Mouse (Mus musculus) midbrain, embryonic 11.5 days (tissue): ENCODE results near the gene Spata16. TPM values are rescaled to one million over a fixed set of nuclear protein-coding genes. Genes with fewer than 3 reads are reported as not detected.

Source experiments
- ATAC-seq: fragments of 200-750 bp; cut with Nextera tagmentation; 2 replicates; pipeline ENCODE4 v1.8.0; 2017; ENCODE audit warnings: moderate TSS enrichment, moderate library complexity; ENCODE audit not compliant: low FRiP score
- DNase-seq: peaks from one replicate; pipeline ENCODE4 v3.0.0; 2015; ENCODE audit warnings: low spot score; ENCODE audit errors: missing footprints
- H3K27ac ChIP-seq: fragments of 300-500 bp; sonication (generic); 2 replicates; pipeline ENCODE4 v1.5.1; 2014; ENCODE audit warnings: low read depth, low read length
- H3K27me3 ChIP-seq: fragments of 300-500 bp; sonication (generic); 2 replicates; pipeline ENCODE4 v1.6.1; 2014; ENCODE audit warnings: mild to moderate bottlenecking, low read length, moderate library complexity, mixed read lengths; ENCODE audit not compliant: control insufficient read depth, insufficient read depth
- H3K36me3 ChIP-seq: fragments of 300-500 bp; sonication (generic); 2 replicates; pipeline ENCODE4 v1.6.1; 2014; ENCODE audit warnings: mild to moderate bottlenecking, low read length, moderate library complexity, mixed read lengths; ENCODE audit not compliant: control insufficient read depth, insufficient read depth
- H3K4me1 ChIP-seq: fragments of 300-500 bp; sonication (generic); 2 replicates; pipeline ENCODE4 v1.6.1; 2014; ENCODE audit warnings: low read length; ENCODE audit not compliant: control insufficient read depth, insufficient read depth
- H3K4me2 ChIP-seq: fragments of 300-500 bp; sonication (generic); 2 replicates; pipeline ENCODE4 v1.6.1; 2014; ENCODE audit warnings: mild to moderate bottlenecking, moderate library complexity
- H3K4me3 ChIP-seq: fragments of 300-500 bp; sonication (generic); 2 replicates; pipeline ENCODE4 v1.5.1; 2014; ENCODE audit warnings: low read depth, low read length
- H3K9ac ChIP-seq: fragments of 300-500 bp; sonication (generic); 2 replicates; pipeline ENCODE4 v1.6.1; 2014; ENCODE audit warnings: low read length
- H3K9me3 ChIP-seq: fragments of 300-500 bp; sonication (generic); 2 replicates; pipeline ENCODE4 v1.6.1; 2016; ENCODE audit warnings: low read length; ENCODE audit not compliant: control insufficient read depth
- WGBS: fragments of 180-500 bp; shearing (Covaris S2); extraction: QIAGEN DNeasy Blood & Tissue Kit; methylation state at CpG from one replicate; pipeline ENCODE4 v1.1.7; 2014; 5-methylcytosine and 5-hydroxymethylcytosine counted together
- polyA plus RNA-seq: library from polyadenylated mRNA; unstranded; fragments of >200 nt; fragmentation: Nextera tagmentation; extraction: Ambion mirVana; gene quantifications from 2 replicates; pipeline ENCODE4 v1.2.1, GENCODE M21; 2014

The Spata16 gene
- polyA plus RNA-seq, 1 experiment from 2014 or later = not detected

GRCm38 (mm10) chr3:26850207-26850606 lies 212.8 kb downstream of the Spata16 start:
- no peak overlapping the region for H3K4me3 ChIP-seq
- no peak overlapping the region for H3K4me2 ChIP-seq
- no peaks in the 10 kb centered on the region for H3K9me3 ChIP-seq
- DNase-seq (no peak), ATAC-seq (no peak)
- no peak overlapping the region for H3K27ac ChIP-seq
- H3K36me3 ChIP-seq = no peaks in the 10 kb centered on the region
- no peaks in the 10 kb centered on the region for H3K4me1 ChIP-seq
- no peak overlapping the region for H3K9ac ChIP-seq
- H3K27me3 ChIP-seq = no peaks in the 10 kb centered on the region

- no peaks in the 10 kb centered on the region for H3K9me3 ChIP-seq
- no peaks in the 10 kb centered on the region for H3K36me3 ChIP-seq
- 54% methylated on average over 9 of the region's 9 CpGs for WGBS
- no peak overlapping the region for H3K9ac ChIP-seq
- DNase-seq (peak; percentile 80), ATAC-seq (0 out of 2 replicates have a peak, but pooled peaks have one; percentile 7)
- H3K4me1 ChIP-seq = no peaks in the 10 kb centered on the region
- no peaks in the 10 kb centered on the region for H3K27me3 ChIP-seq
- no peak overlapping the region for H3K4me3 ChIP-seq
- no peak overlapping the region for H3K4me2 ChIP-seq
- no peak overlapping the region for H3K27ac ChIP-seq
Observed at GRCm38 (mm10) chr3:26850691-26851563, 213.5 kb downstream of the Spata16 start.

DNA sequence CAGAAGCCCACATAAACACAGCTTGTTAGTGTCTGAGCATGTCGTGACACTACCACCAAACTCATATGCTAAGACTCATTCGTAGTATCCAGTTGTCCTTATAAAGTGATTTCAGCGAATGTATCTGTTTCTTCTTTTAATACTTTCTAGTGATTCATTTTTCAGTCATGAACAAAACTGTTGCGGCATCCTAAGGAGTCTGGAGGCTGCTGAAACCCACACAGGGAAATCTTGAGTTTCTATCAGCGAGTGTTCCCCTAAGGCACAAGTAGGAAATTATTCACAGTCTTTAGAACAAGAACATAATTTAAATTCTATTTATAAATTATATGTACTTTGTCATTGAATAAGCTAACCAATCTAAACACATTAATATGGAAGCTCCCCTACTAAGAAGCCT lies 216.1 kb downstream of the Spata16 start:
- Histone ChIP-seq H3K36me3 (no peaks in the 10 kb centered on the region), H3K9me3 (no peaks in the 10 kb centered on the region), H3K27me3 (no peaks in the 10 kb centered on the region), H3K27ac (no peak overlapping the region), H3K9ac (no peak overlapping the region), H3K4me3 (no peak overlapping the region), H3K4me2 (no peak overlapping the region), H3K4me1 (no peaks in the 10 kb centered on the region)
- 91% methylated on average over 5 of the region's 5 CpGs for WGBS
- DNase-seq (no peak), ATAC-seq (no peak)

GRCm38 (mm10) chr3:26874706-26875105 lies 237.3 kb downstream of the Spata16 start:
- DNase-seq = no peak
- no peak for ATAC-seq
- Histone ChIP-seq H3K4me3 (no peak overlapping the region), H3K36me3 (no peaks in the 10 kb centered on the region), H3K4me1 (peaks cover 3% of the 10 kb centered on the region; the same call in 1 of the 2 replicates), H3K9me3 (no peaks in the 10 kb centered on the region), H3K27ac (no peak overlapping the region), H3K27me3 (no peaks in the 10 kb centered on the region), H3K9ac (no peak overlapping the region), H3K4me2 (no peak overlapping the region)
- 87% methylated on average over 2 of the region's 2 CpGs for WGBS

DNA sequence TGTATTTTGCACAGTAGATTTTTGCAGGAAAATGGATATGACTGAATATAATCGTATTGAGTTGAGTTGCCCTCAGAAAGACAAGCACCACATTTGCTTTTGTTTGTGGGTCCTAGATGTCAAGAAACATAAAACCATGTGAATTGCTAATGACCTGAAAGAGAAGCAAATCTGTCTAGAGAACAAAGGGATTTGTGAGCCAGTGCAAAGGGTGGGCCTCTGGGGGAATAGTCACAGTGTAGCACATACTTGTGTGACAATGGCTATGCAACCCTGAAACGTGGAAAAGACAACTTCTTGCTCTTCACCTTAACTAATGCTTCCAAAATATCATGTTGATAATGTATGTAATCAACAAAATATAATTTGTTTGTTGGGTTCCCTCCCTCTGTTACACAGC lies 239.9 kb downstream of the Spata16 start:
- peak; percentile 73; the same call in 1 of the 2 replicates for ATAC-seq
- 42% methylated on average over 2 of the region's 2 CpGs for WGBS
- Histone ChIP-seq H3K4me1 (peaks cover 3% of the 10 kb centered on the region; the same call in 1 of the 2 replicates), H3K9me3 (no peaks in the 10 kb centered on the region), H3K4me2 (no peak overlapping the region), H3K27ac (no peak overlapping the region), H3K9ac (no peak overlapping the region), H3K4me3 (no peak overlapping the region), H3K36me3 (no peaks in the 10 kb centered on the region), H3K27me3 (no peaks in the 10 kb centered on the region)
- peak; percentile 81 for DNase-seq

GRCm38 (mm10) chr3:26916607-26917006 lies 279.2 kb downstream of the Spata16 start:
- no peaks in the 10 kb centered on the region for H3K27me3 ChIP-seq
- WGBS = 86% methylated on average over 1 of the region's 1 CpGs

DNA sequence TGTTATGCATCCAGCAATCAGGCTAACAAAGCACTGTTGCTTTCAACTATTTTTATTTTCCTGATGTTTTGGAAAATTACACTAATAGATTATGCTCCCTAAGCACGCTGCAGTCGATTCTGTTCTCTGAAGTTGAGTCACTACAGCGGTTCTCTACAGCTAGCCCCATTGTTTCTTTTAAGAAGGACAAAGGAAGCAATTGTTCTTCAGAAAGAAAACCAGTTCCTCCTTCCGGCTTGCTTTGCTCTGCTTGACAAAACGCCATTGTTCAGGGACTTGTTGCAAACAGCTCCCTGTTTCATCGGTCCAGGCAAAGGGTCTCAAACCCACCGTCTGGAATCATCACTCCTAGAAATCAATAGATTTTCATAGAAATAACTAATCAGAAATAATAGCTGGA lies 283.6 kb downstream of the Spata16 start:
- H3K27me3 ChIP-seq = no peaks in the 10 kb centered on the region
- H3K4me2 ChIP-seq = no peak overlapping the region
- H3K36me3 ChIP-seq = no peaks in the 10 kb centered on the region
- no peak overlapping the region for H3K27ac ChIP-seq
- H3K4me3 ChIP-seq = no peak overlapping the region
- 0 out of 2 replicates have a peak, but pooled peaks cover 2% of the 10 kb centered on the region for H3K9me3 ChIP-seq
- ATAC-seq (no peak), DNase-seq (no peak)
- no peak overlapping the region for H3K9ac ChIP-seq
- H3K4me1 ChIP-seq = 0 out of 2 replicates have a peak, but pooled peaks cover 2% of the 10 kb centered on the region
- WGBS = 37% methylated on average over 7 of the region's 7 CpGs

More at GRCm38 (mm10) chr3:26916607-26917006, 279.2 kb downstream of the Spata16 start:
- ATAC-seq (no peak), DNase-seq (no peak)
- Histone ChIP-seq H3K4me1 (0 out of 2 replicates have a peak, but pooled peaks cover 2% of the 10 kb centered on the region), H3K36me3 (no peaks in the 10 kb centered on the region), H3K9ac (no peak overlapping the region), H3K4me3 (no peak overlapping the region), H3K27ac (no peak overlapping the region), H3K4me2 (no peak overlapping the region), H3K9me3 (no peaks in the 10 kb centered on the region)

GRCm38 (mm10) chr3:26921576-26921975 lies 284.2 kb downstream of the Spata16 start:
- ATAC-seq (no peak), DNase-seq (peak; percentile 56)
- H3K36me3 ChIP-seq = no peaks in the 10 kb centered on the region
- H3K27me3 ChIP-seq = no peaks in the 10 kb centered on the region
- no peak overlapping the region for H3K4me3 ChIP-seq
- 0 out of 2 replicates have a peak, but pooled peaks cover 2% of the 10 kb centered on the region for H3K9me3 ChIP-seq
- H3K4me2 ChIP-seq = no peak overlapping the region
- 0 out of 2 replicates have a peak, but pooled peaks cover 2% of the 10 kb centered on the region for H3K4me1 ChIP-seq
- no peak overlapping the region for H3K27ac ChIP-seq
- 93% methylated on average over 2 of the region's 2 CpGs for WGBS
- no peak overlapping the region for H3K9ac ChIP-seq

DNA sequence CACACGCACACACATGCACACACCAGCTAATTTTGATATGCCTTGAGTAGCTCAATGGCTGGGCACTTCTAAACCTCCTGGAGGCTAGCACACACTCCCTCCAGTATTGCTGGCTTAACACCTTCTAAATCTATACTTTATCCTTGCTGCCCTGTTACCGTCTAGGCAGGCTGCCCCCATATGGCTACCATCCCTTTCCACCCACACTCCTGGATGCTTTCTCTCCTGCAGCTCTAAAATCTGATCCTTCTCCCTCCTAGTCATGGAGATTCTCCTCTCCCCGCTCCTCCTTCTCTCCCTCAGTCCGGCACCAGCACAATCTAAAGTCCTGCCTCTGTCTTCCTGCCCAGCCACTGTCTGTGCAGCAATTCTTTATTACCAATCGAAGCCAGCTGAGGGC lies 286.0 kb downstream of the Spata16 start:
- 87% methylated on average over 5 of the region's 5 CpGs for WGBS
- no peak for DNase-seq
- H3K27ac ChIP-seq = no peak overlapping the region
- 0 out of 2 replicates have a peak, but pooled peaks cover 2% of the 10 kb centered on the region for H3K9me3 ChIP-seq
- no peaks in the 10 kb centered on the region for H3K27me3 ChIP-seq
- no peak overlapping the region for H3K9ac ChIP-seq
- no peak overlapping the region for H3K4me2 ChIP-seq
- no peak for ATAC-seq
- 0 out of 2 replicates have a peak, but pooled peaks cover 2% of the 10 kb centered on the region for H3K4me1 ChIP-seq
- no peak overlapping the region for H3K4me3 ChIP-seq
- no peaks in the 10 kb centered on the region for H3K36me3 ChIP-seq
